Mouse (Mus musculus) erythroid progenitor cell, adult 5-6 weeks (primary cell): ENCODE data around the gene Trhde. TPM values are rescaled to one million over a fixed set of nuclear protein-coding genes. Genes with fewer than 3 reads are reported as not detected.

ENCODE experiments used
- ATAC-seq: replicated peaks from 2 replicates; pipeline ENCODE4 v1.8.0; 2016; ENCODE audit warnings: moderate number of reproducible peaks, mild to moderate bottlenecking, moderate TSS enrichment, inconsistent platforms; ENCODE audit not compliant: poor library complexity, low FRiP score, severe bottlenecking
- total RNA-seq, 2 experiments: library from RNA; stranded (forward) in 1 of 2; stranded (reverse) in 1 of 2; fragments of 150-400 nt in 1 of 2; fragments of 186-747, 209-891 nt in 1 of 2; gene quantifications; 2 replicates each; pipeline versions ENCODE4 v1.2.3 to v1.2.4; 2015 to 2017; ENCODE audit warnings: low replicate concordance in 2 of 2

Gene Trhde
- not detected in 2 replicates for total RNA-seq (2015; ENCODE audit: low replicate concordance)
- not detected in 2 replicates for total RNA-seq (2017; ENCODE audit: low replicate concordance)

DNA sequence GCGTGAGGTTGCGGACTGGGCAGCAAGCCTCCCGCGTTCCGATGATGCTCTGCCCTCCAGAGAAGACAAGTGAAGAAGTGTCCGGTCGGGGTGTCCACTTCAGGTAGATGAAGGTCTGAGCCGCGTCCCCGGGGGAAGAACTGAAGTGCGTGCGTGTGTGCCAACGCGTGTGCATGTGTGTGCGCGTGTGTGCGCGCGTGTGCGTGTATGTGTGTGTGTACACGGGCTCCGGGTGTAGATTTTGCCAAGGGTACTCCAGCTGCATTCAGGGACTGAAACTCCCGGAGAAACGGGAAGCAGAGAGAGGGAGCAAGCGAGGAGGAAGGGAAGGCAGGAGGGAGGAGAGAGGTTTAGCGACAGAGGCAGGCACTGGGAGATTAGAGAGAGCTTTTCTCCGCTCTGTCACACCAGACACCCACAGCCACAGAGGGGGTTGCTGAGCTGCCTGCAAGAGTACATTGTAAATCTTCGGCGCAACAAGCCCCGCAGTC is at the start of gene Trhde:
Gene Trhde (minus strand): TSS at position 147 of the 491 bp plus-strand sequence.
- ATAC-seq = no peak

DNA sequence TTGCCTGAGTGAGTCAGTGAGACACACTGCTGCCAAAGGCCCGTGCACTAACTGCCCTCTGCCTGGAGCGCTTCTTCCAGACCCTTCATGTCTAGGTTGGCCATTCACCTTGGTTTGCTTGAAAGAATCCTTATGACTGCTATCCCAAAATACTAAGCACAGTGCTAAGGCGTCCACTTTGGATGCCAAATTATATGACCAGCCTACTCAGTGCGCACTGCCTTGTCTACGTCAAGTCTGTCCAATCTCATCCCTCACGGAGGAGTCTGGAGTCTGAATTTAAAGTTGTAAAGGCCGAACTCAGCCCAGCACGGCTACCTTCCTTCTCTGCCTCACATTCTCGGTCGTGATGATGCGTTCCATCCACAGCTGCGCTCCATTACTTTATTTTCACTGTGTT is 39.9 kb upstream of the Trhde start:
- ATAC-seq = no peak

DNA sequence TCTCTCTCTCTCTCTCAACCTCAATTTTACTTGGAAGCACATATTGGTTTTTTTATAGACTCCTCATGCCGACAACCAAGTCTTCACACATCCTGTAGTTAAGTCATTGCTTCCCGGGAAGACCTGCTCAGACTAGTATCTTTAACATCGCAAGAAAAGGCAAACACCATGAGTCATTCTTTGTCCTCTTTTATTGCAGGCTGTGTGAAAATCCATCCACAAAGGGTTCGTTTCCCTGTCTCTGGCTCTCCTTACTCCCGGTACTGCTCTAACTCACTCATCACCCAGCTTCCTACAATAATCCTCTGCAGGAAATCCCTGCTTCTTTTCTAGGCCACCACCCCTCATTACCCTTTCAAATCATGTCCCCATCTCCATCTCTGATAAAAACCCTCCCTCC is 39.3 kb upstream of the Trhde start:
- no peak for ATAC-seq

DNA sequence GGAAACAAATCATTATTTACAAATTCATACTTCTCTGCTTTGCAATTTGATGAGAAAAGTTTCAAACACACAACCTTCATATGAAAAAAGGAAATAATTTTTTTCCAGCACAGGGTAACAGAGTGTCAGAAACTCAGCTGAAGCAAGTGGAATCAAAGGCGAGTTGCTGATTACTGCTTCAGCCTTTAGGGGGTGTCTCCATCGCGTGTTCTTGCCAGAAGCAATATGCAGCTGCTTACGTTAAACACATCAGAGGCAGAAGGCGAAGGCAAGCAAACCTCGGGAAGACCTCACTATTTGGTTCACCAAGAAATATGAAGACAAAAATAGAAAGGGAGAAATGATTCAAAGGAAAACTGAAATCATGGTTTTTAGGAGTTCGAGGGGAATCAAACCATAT is 29.2 kb upstream of the Trhde start:
- no peak for ATAC-seq

DNA sequence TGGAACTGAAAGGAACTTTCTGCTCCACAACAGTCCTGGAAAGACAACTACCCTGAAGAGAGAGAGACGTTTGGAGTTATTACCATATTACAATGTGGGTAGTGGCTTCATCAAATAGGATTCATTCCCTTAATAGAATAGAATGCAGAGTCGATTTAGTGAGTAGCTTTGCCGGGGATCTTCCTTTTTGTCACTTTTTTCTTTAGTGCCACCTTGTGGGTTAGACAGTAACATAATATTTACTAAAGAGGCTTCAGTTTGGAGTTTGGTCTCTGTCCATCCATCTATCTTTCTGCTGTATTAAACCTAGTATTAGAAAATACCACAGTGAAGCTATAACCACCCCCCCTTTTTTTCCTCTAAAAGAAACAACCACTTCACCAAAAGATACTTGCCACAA is 6.7 kb upstream of the Trhde start:
- ATAC-seq = no peak

DNA sequence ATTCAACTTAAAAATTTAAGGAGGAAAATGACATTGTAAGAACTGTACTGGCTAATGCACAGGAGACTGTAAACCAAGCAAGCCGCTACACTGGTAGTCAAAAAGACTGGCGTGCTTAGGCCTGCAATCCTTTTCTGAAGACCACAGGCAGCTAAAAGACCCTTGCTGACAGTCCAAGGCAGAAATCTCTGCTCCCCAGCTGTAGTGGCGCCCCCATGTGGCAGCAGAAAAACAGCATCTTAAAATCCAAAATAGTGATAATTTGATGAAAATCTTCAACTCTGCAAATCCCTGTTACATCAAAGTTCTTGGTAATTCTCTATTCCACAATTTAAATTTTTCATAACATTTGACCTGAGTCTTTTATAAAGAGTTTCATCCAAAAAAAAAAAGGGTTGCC is 3.8 kb upstream of the Trhde start:
- ATAC-seq = no peak

DNA sequence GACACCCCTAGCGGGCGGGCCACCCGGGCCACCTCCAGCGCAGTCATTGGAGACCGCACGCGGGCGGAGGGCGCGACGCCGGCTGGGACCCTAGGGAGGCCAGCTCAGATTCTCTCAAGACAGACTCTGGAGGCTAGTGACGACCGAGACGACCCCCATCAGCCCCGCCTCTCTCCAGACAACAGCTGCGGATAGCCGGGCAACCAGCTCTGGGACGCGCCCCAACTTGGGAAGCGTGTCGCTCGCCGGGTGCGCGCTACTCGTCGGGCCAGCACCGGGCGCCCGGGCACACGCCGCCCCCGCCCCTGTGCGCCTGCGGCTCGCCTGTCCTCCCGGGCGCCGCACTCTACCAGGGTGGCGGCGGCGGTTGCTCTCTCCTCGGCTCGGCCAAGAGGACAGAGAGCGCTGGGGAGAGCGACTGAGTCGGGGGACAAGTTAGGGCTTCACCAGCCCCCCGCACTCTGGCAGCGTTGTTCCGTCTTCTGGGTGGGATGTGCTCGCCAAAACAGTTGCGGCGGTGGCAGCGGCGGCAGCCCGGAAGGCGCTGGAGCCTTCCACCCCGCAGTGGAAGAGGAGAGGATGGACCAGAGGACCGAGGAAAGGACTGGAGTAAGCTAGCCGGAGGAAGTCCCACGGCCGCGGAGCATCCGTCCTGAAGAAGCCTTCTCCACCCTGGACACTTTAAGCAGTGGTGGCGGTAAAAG is 498 bp downstream of the Trhde start:
- ATAC-seq = no peak

DNA sequence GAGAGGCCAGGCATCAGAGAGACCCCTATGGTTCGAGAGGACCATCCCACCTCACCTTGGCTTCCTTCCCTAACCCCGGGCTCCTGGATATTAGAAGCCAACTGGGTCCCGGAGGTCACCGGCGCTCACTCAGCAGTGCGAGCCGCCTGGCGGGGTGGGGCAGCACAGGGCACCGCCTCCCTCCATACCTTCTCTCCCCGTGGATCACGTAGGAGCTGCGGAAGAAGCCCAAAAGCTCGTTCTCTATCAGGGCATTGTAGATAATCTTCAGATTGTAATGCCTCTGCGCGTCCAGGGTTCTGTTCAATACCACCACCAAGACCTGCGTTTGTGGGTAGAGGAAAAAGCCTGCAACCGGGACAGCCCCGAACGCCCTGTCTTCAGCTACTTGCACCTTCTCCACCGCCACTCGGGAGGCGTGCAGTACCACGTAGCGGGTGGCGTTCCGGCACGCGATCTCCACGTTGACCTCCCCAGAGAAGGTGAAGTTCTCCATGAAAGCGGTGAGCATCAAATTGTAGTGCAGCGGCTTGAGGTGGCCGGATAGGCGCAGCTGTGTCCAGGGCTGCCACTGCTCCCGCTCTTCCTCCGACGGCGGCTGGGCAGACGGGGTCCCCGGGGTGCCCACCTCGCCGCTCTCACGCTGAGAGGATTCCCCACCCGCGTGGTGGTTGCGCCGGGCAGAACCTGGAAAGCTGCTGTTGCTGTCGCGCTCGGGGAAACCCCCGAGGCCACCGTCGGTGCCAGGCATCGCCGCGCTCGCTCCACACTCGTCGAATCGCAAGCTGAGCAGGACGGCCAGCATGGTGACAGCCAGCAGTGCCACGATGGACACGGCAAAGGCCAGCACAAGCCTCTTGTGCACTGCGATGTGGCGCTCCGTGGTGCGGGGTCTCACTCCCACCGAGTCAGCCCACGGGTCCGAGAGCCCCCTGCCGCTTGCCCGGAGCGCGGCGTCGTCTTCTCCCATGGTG is 1.5 kb downstream of the Trhde start:
- ATAC-seq = no peak

DNA sequence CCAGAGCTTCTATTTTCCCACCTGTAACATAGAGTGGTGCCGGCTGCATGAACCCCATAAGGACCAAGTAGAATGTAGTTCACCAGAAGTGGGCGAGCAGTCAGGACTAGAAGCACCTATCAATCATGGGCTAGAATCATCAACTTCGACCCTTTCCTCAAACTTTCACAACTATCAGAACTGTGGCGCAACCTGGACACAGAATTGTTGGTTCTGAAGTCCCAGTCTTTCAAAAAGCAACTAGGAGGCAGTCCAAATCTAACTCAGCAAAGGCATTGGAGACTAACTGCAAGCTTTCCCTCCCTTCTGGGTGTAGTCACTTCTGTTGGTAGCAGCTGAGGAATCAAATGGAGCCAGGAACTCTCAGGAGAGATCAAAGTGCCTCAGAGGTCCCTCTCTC is 2.6 kb downstream of the Trhde start:
- ATAC-seq = no peak

DNA sequence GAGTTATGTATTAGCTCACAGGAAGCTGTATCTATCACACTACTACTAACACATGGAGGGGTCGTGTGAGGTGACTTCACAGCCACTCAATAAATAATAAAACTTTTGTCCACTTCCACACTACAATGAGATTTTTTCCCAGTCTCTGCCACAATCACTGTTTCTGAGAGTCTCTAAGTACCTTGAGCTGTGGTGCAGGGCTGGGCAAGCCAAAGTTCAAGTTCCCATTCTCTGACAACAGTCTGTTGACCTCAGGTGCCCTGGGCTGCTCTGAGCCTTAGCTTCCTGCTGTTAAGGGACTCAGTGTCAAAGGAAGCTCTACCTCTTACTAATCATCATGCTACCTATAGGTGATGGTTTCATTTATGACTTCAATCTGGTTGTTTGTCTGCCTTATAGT is 3.3 kb downstream of the Trhde start:
- ATAC-seq = no peak

DNA sequence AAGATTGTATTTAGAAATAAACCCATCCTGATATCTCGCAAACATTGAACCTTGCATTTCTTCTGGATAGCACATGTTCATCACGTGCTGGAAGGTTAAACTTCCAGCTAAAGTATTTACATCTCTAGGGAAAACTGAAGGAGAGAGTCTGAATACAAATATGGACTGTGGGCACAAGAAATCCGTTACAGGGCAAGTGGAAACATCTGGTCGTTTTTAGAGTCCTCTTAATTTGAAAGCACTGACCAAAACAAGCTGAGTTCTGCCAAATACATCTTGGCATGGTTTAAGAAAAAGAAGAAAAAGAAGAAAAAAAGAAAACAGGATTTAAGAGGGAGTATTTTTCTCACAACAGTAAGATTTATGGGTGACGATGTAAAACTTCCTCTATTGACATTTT is 3.9 kb downstream of the Trhde start:
- ATAC-seq = no peak

DNA sequence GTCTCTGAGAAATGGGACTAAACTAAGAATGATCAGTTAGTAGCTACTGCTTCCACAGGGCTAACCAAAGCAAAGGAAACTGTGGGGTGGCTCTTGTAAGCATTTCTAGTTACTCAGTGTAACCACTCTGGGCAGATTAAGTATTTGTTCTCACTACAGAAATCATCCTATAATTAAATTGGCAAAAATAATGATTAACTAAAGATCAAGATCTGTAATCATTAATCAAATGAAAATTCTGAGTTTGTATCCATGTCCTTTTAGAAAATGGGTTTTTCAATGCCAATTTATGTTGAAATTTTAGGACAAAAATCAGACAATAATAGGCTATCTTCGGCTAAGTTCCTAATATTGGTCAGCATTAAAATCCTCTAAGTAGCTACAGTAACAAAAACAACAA is 4.4 kb downstream of the Trhde start:
- no peak for ATAC-seq

DNA sequence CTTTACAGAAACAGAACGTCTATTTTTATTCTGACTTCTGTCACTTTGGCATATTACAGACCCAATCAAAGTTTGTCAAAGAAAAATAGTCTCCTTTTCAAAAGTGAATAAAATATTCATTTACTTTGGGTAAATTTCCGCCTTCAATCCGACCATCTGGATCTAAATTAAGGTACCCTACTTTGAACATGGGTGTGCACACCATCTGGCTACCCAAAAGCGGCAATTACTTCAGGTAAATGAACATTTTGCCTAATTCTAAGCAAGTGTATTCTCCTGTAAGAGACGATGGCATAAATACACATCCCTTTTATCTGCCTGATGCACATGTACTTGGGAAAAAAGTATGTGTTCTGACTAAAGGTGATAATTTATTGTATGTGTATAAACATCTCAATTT is 5.2 kb downstream of the Trhde start:
- ATAC-seq = no peak

DNA sequence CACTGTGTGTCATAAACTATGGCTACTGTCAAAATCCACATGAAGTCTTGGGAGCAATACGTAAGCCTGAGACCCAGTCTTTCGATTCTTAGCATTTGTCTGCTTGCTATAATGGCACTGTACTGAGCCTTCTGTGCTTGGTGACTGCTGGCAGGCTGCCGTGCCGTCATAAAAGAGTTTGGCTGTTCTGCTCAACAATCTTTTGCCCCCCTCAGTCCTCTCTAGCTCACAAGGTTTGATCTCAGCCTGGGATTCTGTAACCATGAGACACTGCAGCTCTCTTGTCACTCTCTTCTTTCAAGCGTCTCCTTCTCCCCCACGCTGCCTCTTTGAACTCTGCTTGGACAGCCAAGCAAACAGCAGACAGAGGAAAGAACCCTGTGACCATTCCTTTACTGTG is 7.9 kb downstream of the Trhde start:
- ATAC-seq = no peak

DNA sequence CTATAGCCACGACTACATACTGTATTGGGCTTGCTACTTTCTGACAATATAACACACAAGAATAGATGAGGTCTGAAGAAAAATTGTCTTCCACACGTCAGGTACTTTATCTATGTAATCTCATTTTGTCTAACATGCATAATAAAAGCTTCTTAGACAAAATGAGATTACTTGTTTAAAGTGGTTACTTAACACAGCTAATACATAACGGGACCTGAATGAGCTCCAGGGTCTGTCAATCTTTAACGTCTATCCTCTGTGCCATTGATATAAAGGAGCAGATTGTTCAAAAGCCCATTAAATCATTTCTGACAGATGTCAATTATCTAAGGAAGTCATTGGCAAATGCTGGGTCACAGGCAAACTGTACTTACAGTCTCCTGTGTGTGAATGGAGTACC is 36.2 kb downstream of the Trhde start:
- ATAC-seq = no peak

DNA sequence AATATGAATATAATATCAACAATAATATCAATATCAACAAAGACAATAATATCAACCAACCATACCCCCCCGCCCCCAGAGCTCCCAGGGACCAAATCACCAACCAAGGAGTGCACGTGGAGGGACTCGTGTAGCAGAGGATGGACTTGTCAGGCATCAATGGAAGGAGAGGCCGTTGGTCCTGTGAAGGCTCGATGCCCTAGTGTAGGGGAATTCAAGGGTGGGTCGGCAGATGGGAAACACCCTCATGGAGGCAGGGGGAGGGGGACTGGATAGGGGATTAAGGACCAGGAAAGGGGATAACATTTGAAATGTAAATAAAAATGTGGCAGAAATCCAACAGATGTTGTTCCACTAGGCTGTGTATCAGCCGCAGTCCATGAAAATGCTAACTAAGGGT is 40.0 kb downstream of the Trhde start:
- no peak for ATAC-seq

DNA sequence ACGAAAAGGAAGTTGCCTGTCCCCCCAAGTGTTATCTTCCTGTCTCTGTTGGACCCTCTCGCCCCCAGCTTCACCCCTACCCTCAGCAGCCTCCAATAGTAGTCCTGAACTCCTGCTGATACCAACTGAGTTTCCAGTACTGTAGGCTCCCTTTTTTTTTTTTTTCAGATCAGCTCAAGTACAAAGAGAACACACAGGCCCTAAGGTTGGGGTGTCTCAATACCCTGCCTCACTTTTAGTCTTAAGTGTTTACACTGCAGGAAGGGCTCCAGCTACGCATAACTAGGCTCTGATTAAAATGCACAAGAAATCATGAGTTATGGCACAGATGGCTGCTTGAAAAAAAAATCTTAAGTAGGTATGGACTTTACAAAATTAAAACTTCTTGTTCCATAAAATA is 42.9 kb downstream of the Trhde start:
- ATAC-seq = no peak

DNA sequence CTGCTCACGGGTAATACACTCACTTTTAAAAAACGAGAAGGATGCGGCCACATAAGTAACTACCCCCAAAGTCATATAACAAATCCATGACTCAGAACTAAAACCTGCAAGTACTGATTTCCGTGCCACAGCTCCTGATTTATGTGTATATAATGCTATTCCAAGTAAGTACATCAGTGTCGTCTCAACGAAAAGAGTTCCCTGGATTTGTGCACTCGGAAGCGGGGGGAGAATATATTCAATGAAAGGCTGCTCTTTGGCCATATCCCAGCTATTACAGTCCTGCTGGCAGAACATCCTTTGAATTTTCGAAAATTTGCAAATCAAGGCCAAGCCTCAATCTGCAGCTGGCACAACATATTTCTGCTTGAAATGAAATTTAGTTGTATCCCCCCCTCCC is 43.5 kb downstream of the Trhde start:
- ATAC-seq = no peak

DNA sequence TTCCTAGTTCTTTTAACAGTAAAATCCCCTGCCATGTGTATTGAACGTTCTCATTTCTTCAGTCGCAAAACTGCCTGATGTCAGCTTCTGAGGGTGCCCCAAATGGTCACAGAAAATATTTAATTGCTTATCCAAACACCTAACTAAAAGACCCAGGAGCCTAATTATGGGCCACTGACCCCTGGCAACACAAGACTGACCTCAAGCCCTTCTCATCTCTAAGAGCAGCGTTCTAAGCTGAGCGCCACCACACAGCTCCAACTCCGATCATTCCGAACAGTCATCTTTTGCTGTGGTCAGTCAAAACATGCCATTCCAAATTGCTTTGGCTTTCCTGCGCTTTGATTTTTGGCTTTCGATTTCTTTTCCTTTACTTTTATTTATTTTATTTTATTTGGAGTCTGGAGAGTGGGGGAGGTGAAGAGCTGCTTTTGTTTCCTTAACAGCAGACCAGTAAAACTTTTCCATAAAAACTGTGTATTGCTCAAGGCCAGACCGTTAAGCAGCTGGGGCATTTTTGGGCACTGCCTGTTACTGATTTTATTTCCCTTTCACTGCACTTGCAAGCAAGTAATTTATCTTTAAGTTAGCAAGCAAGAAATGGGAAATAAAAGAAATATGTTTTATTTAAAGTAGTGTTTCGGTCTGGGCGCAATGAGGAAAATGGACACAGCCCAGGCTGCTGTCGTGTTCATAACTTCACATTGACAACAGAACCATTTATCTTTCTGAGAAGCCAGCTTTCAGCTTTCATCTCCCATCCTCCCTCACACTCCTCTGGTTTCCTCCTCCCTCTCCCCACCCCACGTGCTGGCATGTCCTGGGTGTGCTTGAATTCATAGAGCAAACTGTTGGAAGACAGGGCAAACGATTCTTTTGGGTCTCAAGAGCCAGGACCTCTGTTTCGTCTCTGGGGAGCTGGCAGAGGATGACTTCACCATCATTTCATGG is 59.1 kb downstream of the Trhde start:
- ATAC-seq = no peak

DNA sequence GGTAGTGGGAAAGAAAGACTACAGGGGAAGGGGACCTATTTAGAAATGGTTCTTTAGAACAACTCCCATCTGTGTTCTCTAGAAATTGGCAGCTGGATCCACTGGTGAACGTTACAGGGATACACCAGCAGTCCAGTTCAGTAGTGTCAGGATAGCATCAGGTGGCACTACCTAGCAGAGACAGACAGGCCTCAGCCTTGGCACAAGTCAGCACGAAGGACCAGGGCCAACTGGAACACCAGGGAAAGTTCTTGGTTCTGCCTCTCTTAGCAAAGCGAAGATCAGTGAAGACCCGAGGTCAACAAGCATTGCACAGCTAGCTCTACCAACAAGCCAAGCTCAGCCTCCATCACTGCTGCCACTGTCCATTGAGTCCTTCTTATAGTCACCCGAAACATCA is 62.2 kb downstream of the Trhde start:
- no peak for ATAC-seq
